Comparison of ENCODE assay signal across 17 mouse cellular contexts in genomic region chr12:111842565-111843433, GRCm38 (mm10). TPM values are rescaled to one million over a fixed set of nuclear protein-coding genes. Genes with fewer than 3 reads are reported as not detected.
DNase-seq lines count a peak whose midpoint lies in the region; ATAC-seq and TF ChIP-seq lines count a peak whose summit lies in the region.
"Had no signal": no experiment of that assay in that cellular context is flagged by ENCODE, and none has a peak within 500 bp of the region (broad histone marks: within the 10 kb centered on the region; RNA-seq: fewer than 3 reads in every experiment).

No protein-coding gene starts in this region.

- no peak overlapping the region for H3K4me3 ChIP-seq in liver, adult 2 months (ENCODE audit: insufficient read depth, low read depth, low read length)
- H3K4me3 ChIP-seq in MEL (ENCODE audit: control insufficient read depth in 1 of 2, insufficient read depth in 1 of 2, low read depth in 2 of 2, low read length in 2 of 2) (no peak overlapping the region), macrophage (ENCODE audit: inconsistent target) (no peak overlapping the region)
- H3K4me3 ChIP-seq in hindbrain, embryonic 13.5 days: no peak overlapping the region
- H3K4me3 ChIP-seq: embryonic facial prominence, embryonic 10.5 days; heart, embryonic 13.5 days had no signal

- no peak for ATAC-seq in hindbrain, embryonic 13.5 days (ENCODE audit: low FRiP score)
- ATAC-seq: activated CD4-positive, CD25-positive, alpha-beta regulatory T cell, adult 4 months had no signal

- intact Hi-C loops in left cerebral cortex, postnatal 25 days (cut with DNase I): no loop called here

- no peaks in the 10 kb centered on the region; the same call in 1 of the 2 replicates for H3K4me1 ChIP-seq in liver, adult 2 months (ENCODE audit: control insufficient read depth, insufficient read depth, low read length)
- H3K4me1 ChIP-seq in MEL (ENCODE audit: control insufficient read depth in 1 of 2, insufficient read depth in 2 of 2, low read length in 2 of 2): peaks cover 7 to 14% of the 10 kb centered on the region in 2 experiments
- no peaks in the 10 kb centered on the region for H3K4me1 ChIP-seq in hindbrain, embryonic 13.5 days (replicated peaks)

- H3K27me3 ChIP-seq in liver, adult 2 months (ENCODE audit: control insufficient read depth, insufficient read depth, low read length): no peaks in the 10 kb centered on the region
- H3K27me3 ChIP-seq in MEL (ENCODE audit: control insufficient read depth in 1 of 2, insufficient read depth in 2 of 2, low read length in 2 of 2): no peaks in the 10 kb centered on the region
- H3K27me3 ChIP-seq in hindbrain, embryonic 13.5 days: no peaks in the 10 kb centered on the region
- H3K27me3 ChIP-seq: heart, embryonic 13.5 days had no signal

- no peak for TF ChIP-seq EP300 in MEL (IDR thresholded peaks at IDR 0.05; ENCODE audit: low read depth in 1 of 2, low read length in 2 of 2)

- H3K9me3 ChIP-seq in MEL (replicated peaks; ENCODE audit: insufficient read depth, low read length): no peaks in the 10 kb centered on the region
- no peaks in the 10 kb centered on the region for H3K9me3 ChIP-seq in hindbrain, embryonic 13.5 days
- H3K9me3 ChIP-seq: embryonic facial prominence, embryonic 10.5 days; heart, embryonic 13.5 days had no signal

- WGBS in liver, adult 2 months: 65% methylated on average over 15 of the region's 15 CpGs
- 78% methylated on average over 14 of the region's 15 CpGs for WGBS in macrophage (ENCODE audit: missing documents)
- 87% methylated on average over 15 of the region's 15 CpGs for WGBS in hindbrain, embryonic 13.5 days

- no peak overlapping the region for H3K9ac ChIP-seq in liver, adult 2 months (ENCODE audit: low read depth, low read length)
- 0 out of 2 replicates have a peak overlapping the region, but pooled peaks have one; percentile 7 for H3K9ac ChIP-seq in MEL (ENCODE audit: control insufficient read depth, low read depth, low read length, poor library complexity, severe bottlenecking)
- no peak overlapping the region for H3K9ac ChIP-seq in hindbrain, embryonic 13.5 days
- H3K9ac ChIP-seq: heart, embryonic 13.5 days had no signal

- no peak for TF ChIP-seq CTCF in liver, adult 2 months (IDR thresholded peaks at IDR 0.05; ENCODE audit: low read depth, low read length)
- TF ChIP-seq CTCF in MEL (IDR thresholded peaks at IDR 0.05 in 2 of 3, conservative IDR thresholded peaks at IDR 0.05 in 1 of 3; ENCODE audit: control insufficient read depth in 1 of 3, insufficient read depth in 1 of 3, low read depth in 2 of 3, low read length in 3 of 3, poor library complexity in 1 of 3, severe bottlenecking in 1 of 3): no peak

- TF ChIP-seq RAD21 in MEL (IDR thresholded peaks at IDR 0.05; ENCODE audit: low read depth, low read length): no peak

- no peak overlapping the region for H3K27ac ChIP-seq in liver, adult 2 months (replicated peaks; ENCODE audit: insufficient read depth, low read depth, low read length)
- peak overlapping the region; percentile 3; the same call in 1 of the 2 replicates for H3K27ac ChIP-seq in MEL (ENCODE audit: control insufficient read depth, low read depth, low read length)
- H3K27ac ChIP-seq in macrophage: peak overlapping the region; percentile 69
- no peak overlapping the region for H3K27ac ChIP-seq in hindbrain, embryonic 13.5 days
- H3K27ac ChIP-seq: embryonic facial prominence, embryonic 10.5 days; heart, embryonic 13.5 days had no signal

- peaks cover 11% of the 10 kb centered on the region for H3K36me3 ChIP-seq in liver, adult 2 months (ENCODE audit: control insufficient read depth, insufficient read depth, low read length)
- H3K36me3 ChIP-seq in MEL (ENCODE audit: control insufficient read depth in 1 of 2, insufficient read depth in 2 of 2, low read length in 2 of 2): peaks cover 0 to 10% of the 10 kb centered on the region in 2 experiments; a peak in 2 of 4 replicates
- H3K36me3 ChIP-seq in macrophage (ENCODE audit: inconsistent target): peaks cover 27% of the 10 kb centered on the region
- H3K36me3 ChIP-seq in hindbrain, embryonic 13.5 days: peaks cover 42% of the 10 kb centered on the region
- H3K36me3 ChIP-seq: embryonic facial prominence, embryonic 10.5 days had no signal

- no peak for TF ChIP-seq POLR2A in liver, adult 2 months (IDR thresholded peaks at IDR 0.05; ENCODE audit: extremely low read depth, insufficient read depth, low read length)
- no peak for TF ChIP-seq POLR2A in MEL (IDR thresholded peaks at IDR 0.05; ENCODE audit: control insufficient read depth in 1 of 2, insufficient read depth in 1 of 2, low read depth in 1 of 2, low read length in 2 of 2, poor library complexity in 1 of 2)

- DNase-seq in liver, adult 2 months (ENCODE audit: extremely low read depth, low read depth, low spot score): peak; percentile 71
- no peak for DNase-seq in liver
- DNase-seq in MEL (ENCODE audit: low read depth, low spot score): peak; percentile 57
- peak; percentile 16 for DNase-seq in embryo, embryonic 10.5 days (ENCODE audit: low spot score)
- no peak for DNase-seq in left cerebral cortex, postnatal 25 days (ENCODE audit: low spot score in 2 of 2)
- no peak for DNase-seq in cerebellum, adult 11 months
- DNase-seq: cerebellum, adult 2 months; gastrocnemius, postnatal 36 days; kidney, postnatal 10 days; lung, postnatal 36 days; midbrain, embryonic 14.5 days; thymus, postnatal 25 days had no signal

- no peak overlapping the region for H3K4me2 ChIP-seq in hindbrain, embryonic 13.5 days
- H3K4me2 ChIP-seq: heart, embryonic 13.5 days had no signal

- no peaks in the 10 kb centered on the region for H3K79me2 ChIP-seq in liver, adult 2 months (ENCODE audit: control insufficient read depth, insufficient read depth, low read length)
- H3K79me2 ChIP-seq in MEL (ENCODE audit: control insufficient read depth, insufficient read depth, low read length, poor library complexity) (no peaks in the 10 kb centered on the region), macrophage (ENCODE audit: inconsistent target) (no peaks in the 10 kb centered on the region)

TF ChIP-seq in MEL, 35 proteins besides CTCF, POLR2A, EP300 and RAD21:
- TF ChIP-seq SMC3 (IDR thresholded peaks at IDR 0.05; ENCODE audit: low read depth, low read length) (no peak), MXI1 (IDR thresholded peaks at IDR 0.05; ENCODE audit: low read depth, low read length) (no peak), ZKSCAN1 (IDR thresholded peaks at IDR 0.05; ENCODE audit: low read depth, low read length) (no peak), MAFK (IDR thresholded peaks at IDR 0.05; ENCODE audit: borderline replicate concordance, low read depth, low read length) (no peak), MYC (IDR thresholded peaks at IDR 0.05; ENCODE audit: low read depth, low read length) (no peak), HCFC1 (IDR thresholded peaks at IDR 0.05; ENCODE audit: low read depth, low read length) (no peak), TBP (IDR thresholded peaks at IDR 0.05; ENCODE audit: low read depth, low read length) (no peak), GABPA (IDR thresholded peaks at IDR 0.05; ENCODE audit: low read depth, low read length) (no peak), USF1 (IDR thresholded peaks at IDR 0.05; ENCODE audit: low read depth, low read length) (no peak), NRF1 (IDR thresholded peaks at IDR 0.05; ENCODE audit: insufficient read depth, low read depth, low read length, poor library complexity, severe bottlenecking) (no peak), POLR2AphosphoS5 (IDR thresholded peaks at IDR 0.05; ENCODE audit: borderline replicate concordance, low read depth, low read length) (no peak), CHD2 (IDR thresholded peaks at IDR 0.05; ENCODE audit: low read length) (no peak), MAZ (IDR thresholded peaks at IDR 0.05; ENCODE audit: low read depth, low read length) (no peak), BHLHE40 (IDR thresholded peaks at IDR 0.05; ENCODE audit: borderline replicate concordance, low read depth, low read length) (no peak)
TF ChIP-seq in MEL: peak in this region for 0.

RNA-seq across cellular contexts. Expression of gene Zfyve21, which starts 28.8 kb away (rescaled TPM):
- total RNA-seq in liver, adult 2 months (2014; rRNA removed): 63.3 and 75.6 TPM in 2 replicates
- 65.5 and 72.8 TPM in 2 replicates for polyA plus RNA-seq in liver, adult 2 months (2012; rRNA removed)
- total RNA-seq in MEL (2012; rRNA removed): 7.2 and 8.1 TPM in 2 replicates
- polyA plus RNA-seq in MEL (2012; ENCODE audit: insufficient read depth in 1 of 2, insufficient read length in 2 of 2, low read depth in 1 of 2, low replicate concordance in 2 of 2, missing spikeins in 1 of 2): 1 to 10 TPM in 1 of 2 experiments, not detected in 1; 9.1 TPM
- 10 to 100 TPM in 8 of 26 experiments, 1 to 10 TPM in 18; 1.5 to 24.7 (median 5.8) TPM for total RNA-seq in macrophage (2018; cell fraction: chromatin; rRNA removed)
- total RNA-seq in macrophage (2018; cell fraction: cytosol; rRNA removed): 10 to 100 TPM in 9 of 26 experiments, 1 to 10 TPM in 17; 4.7 to 15.3 (median 7.5) TPM
- 10 to 100 TPM in 3 of 26 experiments, 1 to 10 TPM in 22, under 1 TPM in 1; 0.58 to 15.8 (median 4.8) TPM for total RNA-seq in macrophage (2018; cell fraction: nucleus; rRNA removed)
- 5.7 to 14.3 TPM (median 12.7 TPM) in 3 replicates for polyA plus RNA-seq in macrophage (2018)
- 10 to 100 TPM; 20.7 to 21.1 TPM for total RNA-seq in left cerebral cortex, postnatal 25 days (2021)
- 38.4 and 42.9 TPM in 2 replicates for polyA plus RNA-seq in hindbrain, embryonic 13.5 days (2015; fragmentation: Nextera tagmentation; extraction: Ambion mirVana)

RNA-seq across cellular contexts. Expression of gene Xrcc3, which starts 29.1 kb away (rescaled TPM):
- total RNA-seq in liver, adult 2 months (2014; rRNA removed): 1.1 and 2.6 TPM in 2 replicates
- 4.4 and 4.6 TPM in 2 replicates for polyA plus RNA-seq in liver, adult 2 months (2012; rRNA removed)
- total RNA-seq in MEL (2012; rRNA removed): 9.0 and 10.0 TPM in 2 replicates
- polyA plus RNA-seq in MEL (2012; ENCODE audit: insufficient read depth in 1 of 2, insufficient read length in 2 of 2, low read depth in 1 of 2, low replicate concordance in 2 of 2, missing spikeins in 1 of 2) (10 to 100 TPM in 1 of 2 experiments, not detected in 1; 18.8 TPM), macrophage (2018) (0.75 to 4.9 TPM (median 1.3 TPM) in 3 replicates)
- total RNA-seq in macrophage (2018; cell fraction: chromatin; rRNA removed): 10 to 100 TPM in 1 of 26 experiments, 1 to 10 TPM in 23, under 1 TPM in 1, not detected in 1; 0.75 to 11.5 (median 3.8) TPM
- total RNA-seq in macrophage (2018; cell fraction: cytosol; rRNA removed): 1 to 10 TPM in 12 of 26 experiments, under 1 TPM in 14; 0.19 to 1.8 (median 0.94) TPM
- total RNA-seq in macrophage (2018; cell fraction: nucleus; rRNA removed): 1 to 10 TPM in 20 of 26 experiments, under 1 TPM in 6; 0.35 to 10.0 (median 1.9) TPM
- 1 to 10 TPM; 3.3 to 4.2 TPM for total RNA-seq in left cerebral cortex, postnatal 25 days (2021)
- polyA plus RNA-seq in hindbrain, embryonic 13.5 days (2015; fragmentation: Nextera tagmentation; extraction: Ambion mirVana): 3.1 and 3.6 TPM in 2 replicates

Comparison
In these comparisons a context has a peak if more than half of its experiments do, and no peak if none do; other contexts are left out.
1. DNase-seq: peak in liver, adult 2 months (single experiment), MEL (single experiment) and embryo, embryonic 10.5 days (single experiment); none in liver (single experiment), left cerebral cortex, postnatal 25 days (0 of 2) and cerebellum, adult 11 months (single experiment).
2. H3K27ac ChIP-seq: peak in MEL (single experiment) and macrophage (single experiment); none in liver, adult 2 months (single experiment) and hindbrain, embryonic 13.5 days (single experiment).